Mouse (Mus musculus) liver, embryonic 14.5 days (tissue): ENCODE data around the gene Arid1b.

Experiments
- CTCF ChIP-seq: IDR thresholded peaks from 2 replicates; pipeline ENCODE4 v1.5.1; 2016; ENCODE audit warnings: antibody characterized with exemption, low read depth, control low read depth
- EP300 ChIP-seq: IDR thresholded peaks from 2 replicates; pipeline ENCODE4 v1.6.1; 2016; ENCODE audit warnings: antibody characterized with exemption, low read depth

DNA sequence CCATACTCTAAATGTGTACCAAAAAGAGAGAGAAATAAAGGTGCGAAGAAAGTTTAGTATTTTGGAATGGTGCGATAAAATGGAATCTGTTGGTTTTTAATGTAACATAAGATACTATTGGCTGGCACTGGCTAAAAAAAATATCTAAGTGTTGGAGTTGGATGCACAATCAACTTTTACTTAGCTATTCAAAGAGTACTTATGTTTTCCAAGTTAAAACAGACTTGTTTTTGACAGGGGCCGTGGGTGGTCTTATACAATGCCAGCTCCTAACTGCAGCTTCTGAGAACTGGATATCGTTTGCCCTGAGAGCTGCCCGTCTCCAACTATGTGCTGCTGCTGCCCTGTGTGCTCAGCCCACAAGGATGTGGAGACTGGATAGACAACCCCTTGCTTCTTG lies 351.7 kb downstream of the Arid1b start:
- TF ChIP-seq CTCF = no peak
- no peak for TF ChIP-seq EP300
